Comparison of ENCODE assay signal across 8 mouse cellular contexts in genomic region chr2:31469931-31470682, GRCm38 (mm10). TPM values are rescaled to one million over a fixed set of nuclear protein-coding genes. Genes with fewer than 3 reads are reported as not detected.
DNase-seq lines count a peak whose midpoint lies in the region; ATAC-seq and TF ChIP-seq lines count a peak whose summit lies in the region.

Ass1 (plus strand) TSS chr2:31470207.

- no peaks in the 10 kb centered on the region for H3K36me3 ChIP-seq in forebrain, embryonic 12.5 days (replicated peaks)
- H3K36me3 ChIP-seq in heart, postnatal 0 days (replicated peaks; ENCODE audit: control insufficient read depth, insufficient read depth, low read length): no peaks in the 10 kb centered on the region
- no peaks in the 10 kb centered on the region for H3K36me3 ChIP-seq in liver, embryonic 16.5 days (ENCODE audit: control insufficient read depth, insufficient read depth)
- H3K36me3 ChIP-seq in neural tube, embryonic 13.5 days: no peaks in the 10 kb centered on the region

- H3K27ac ChIP-seq in brown adipose tissue, adult 24 weeks (replicated peaks; ENCODE audit: low read depth, low read length): peak within 1 kb of the TSS; percentile 19
- H3K27ac ChIP-seq in forebrain, embryonic 12.5 days: no peak within 1 kb of the TSS
- no peak within 1 kb of the TSS for H3K27ac ChIP-seq in heart, postnatal 0 days (ENCODE audit: low read depth)
- peak within 1 kb of the TSS; percentile 63 for H3K27ac ChIP-seq in liver, embryonic 16.5 days (ENCODE audit: low read length)
- no peak within 1 kb of the TSS for H3K27ac ChIP-seq in neural tube, embryonic 13.5 days (replicated peaks)

- H3K4me1 ChIP-seq in brown adipose tissue, adult 24 weeks (ENCODE audit: control insufficient read depth, insufficient read depth, insufficient read length, low read length): no peaks in the 10 kb centered on the region
- peaks cover 23% of the 10 kb centered on the region for H3K4me1 ChIP-seq in forebrain, embryonic 12.5 days
- no peaks in the 10 kb centered on the region for H3K4me1 ChIP-seq in heart, postnatal 0 days (ENCODE audit: control insufficient read depth, insufficient read depth)
- peaks cover under 1% of the 10 kb centered on the region for H3K4me1 ChIP-seq in liver, embryonic 16.5 days (ENCODE audit: control insufficient read depth, low read depth, low read length)
- H3K4me1 ChIP-seq in neural tube, embryonic 13.5 days (replicated peaks): peaks cover 14% of the 10 kb centered on the region

- DNase-seq in CD8-positive naive resting alpha-beta T cell, adult 2 months (ENCODE audit: low read depth in 2 of 2, low spot score in 2 of 2): peak; percentile 78 to 86
- DNase-seq in heart, postnatal 0 days (ENCODE audit: low spot score): peak; percentile 25
- DNase-seq in kidney, postnatal 36 days: peak; percentile 92 to 94
- DNase-seq in testis, postnatal 10 days (ENCODE audit: low spot score): peak; percentile 90

- H3K4me3 ChIP-seq in brown adipose tissue, adult 24 weeks (ENCODE audit: insufficient read depth, low read depth, low read length): peak within 1 kb of the TSS; percentile 54
- H3K4me3 ChIP-seq in forebrain, embryonic 12.5 days (replicated peaks): peak within 1 kb of the TSS; percentile 46
- H3K4me3 ChIP-seq in heart, postnatal 0 days (ENCODE audit: low read depth, low read length): peak within 1 kb of the TSS; percentile 48
- H3K4me3 ChIP-seq in liver, embryonic 16.5 days (ENCODE audit: low read depth, low read length): peak within 1 kb of the TSS; percentile 63
- H3K4me3 ChIP-seq in neural tube, embryonic 13.5 days: peak within 1 kb of the TSS; percentile 42

- peak within 1 kb of the TSS; percentile 50; the same call in 1 of the 2 replicates for H3K9ac ChIP-seq in forebrain, embryonic 12.5 days
- peak within 1 kb of the TSS; percentile 39; the same call in 1 of the 2 replicates for H3K9ac ChIP-seq in heart, postnatal 0 days (replicated peaks; ENCODE audit: low read depth, low read length)
- H3K9ac ChIP-seq in liver, embryonic 16.5 days (ENCODE audit: low read depth, low read length): peak within 1 kb of the TSS; percentile 61
- peak within 1 kb of the TSS; percentile 65 for H3K9ac ChIP-seq in neural tube, embryonic 13.5 days

- ATAC-seq in forebrain, embryonic 12.5 days (ENCODE audit: low FRiP score): peak; percentile 33; the same call in 1 of the 2 replicates
- ATAC-seq in heart, postnatal 0 days (ENCODE audit: insufficient read depth, low read depth): peak; percentile 82
- ATAC-seq in liver, embryonic 16.5 days (ENCODE audit: low read depth): peak; percentile 86
- peak; percentile 51; the same call in 1 of the 2 replicates for ATAC-seq in neural tube, embryonic 13.5 days (ENCODE audit: low read depth)

- no peak for TF ChIP-seq EP300 in heart, postnatal 0 days (IDR thresholded peaks at IDR 0.05; ENCODE audit: low read depth)

- peak within 1 kb of the TSS; percentile 89 for H3K4me2 ChIP-seq in forebrain, embryonic 12.5 days
- peak within 1 kb of the TSS; percentile 82 for H3K4me2 ChIP-seq in heart, postnatal 0 days (ENCODE audit: low read depth, low read length)
- H3K4me2 ChIP-seq in liver, embryonic 16.5 days (ENCODE audit: low read depth, low read length): peak within 1 kb of the TSS; percentile 65
- peak within 1 kb of the TSS; percentile 84 for H3K4me2 ChIP-seq in neural tube, embryonic 13.5 days

- WGBS in forebrain, embryonic 12.5 days: under 1% methylated on average over 48 of the region's 49 CpGs
- WGBS in heart, postnatal 0 days: under 1% methylated on average over 43 of the region's 49 CpGs
- WGBS in liver, embryonic 16.5 days (ENCODE audit: insufficient replicate concordance): 1% methylated on average over 49 of the region's 49 CpGs
- under 1% methylated on average over 40 of the region's 49 CpGs for WGBS in neural tube, embryonic 13.5 days

- 0 out of 2 replicates have a peak, but pooled peaks have one; percentile 13 for TF ChIP-seq CTCF in heart, postnatal 0 days (IDR thresholded peaks at IDR 0.05; ENCODE audit: low read depth)

- peaks cover 55% of the 10 kb centered on the region for H3K27me3 ChIP-seq in forebrain, embryonic 12.5 days
- H3K27me3 ChIP-seq in heart, postnatal 0 days (ENCODE audit: control insufficient read depth, insufficient read depth, low read length): peaks cover 37% of the 10 kb centered on the region
- H3K27me3 ChIP-seq in liver, embryonic 16.5 days (ENCODE audit: control insufficient read depth, insufficient read depth, low read depth, low read length): peaks cover 4% of the 10 kb centered on the region; the same call in 1 of the 2 replicates
- peaks cover 63% of the 10 kb centered on the region for H3K27me3 ChIP-seq in neural tube, embryonic 13.5 days

- H3K9me3 ChIP-seq in forebrain, embryonic 12.5 days: no peaks in the 10 kb centered on the region
- no peaks in the 10 kb centered on the region for H3K9me3 ChIP-seq in heart, postnatal 0 days (replicated peaks; ENCODE audit: control insufficient read depth, low read length)
- no peaks in the 10 kb centered on the region for H3K9me3 ChIP-seq in liver, embryonic 16.5 days (replicated peaks; ENCODE audit: control insufficient read depth, low read length)
- H3K9me3 ChIP-seq in neural tube, embryonic 13.5 days: no peaks in the 10 kb centered on the region

RNA-seq across cellular contexts. Expression of gene Ass1, which starts in this region (rescaled TPM):
- 2.5 and 5.3 TPM in 2 replicates for polyA plus RNA-seq in brown adipose tissue, adult 24 weeks (2012; ENCODE audit: insufficient read depth, insufficient read length, missing spikeins)
- 4.0 and 4.9 TPM in 2 replicates for polyA plus RNA-seq in forebrain, embryonic 12.5 days (2016; fragmentation: Nextera tagmentation; extraction: Ambion mirVana)
- total RNA-seq in heart, postnatal 0 days (2014; rRNA removed; ENCODE audit: low replicate concordance): 8.2 and 16.8 TPM in 2 replicates
- 4.3 and 4.9 TPM in 2 replicates for polyA plus RNA-seq in heart, postnatal 0 days (2015; fragmentation: Nextera tagmentation; extraction: Ambion mirVana)
- polyA plus RNA-seq in liver, embryonic 16.5 days (2015; fragmentation: Nextera tagmentation; extraction: Ambion mirVana): 399 and 480 TPM in 2 replicates
- 12.5 and 14.8 TPM in 2 replicates for polyA plus RNA-seq in neural tube, embryonic 13.5 days (2015; fragmentation: Nextera tagmentation; extraction: Ambion mirVana)

Comparison
In these comparisons a context has a peak if more than half of its experiments do, and no peak if none do; other contexts are left out.
1. RNA of gene Ass1 (polyA plus RNA-seq): 399 to 480 TPM in liver, embryonic 16.5 days; 12.5 to 14.8 TPM in neural tube, embryonic 13.5 days, 2.5 to 5.3 TPM in brown adipose tissue, adult 24 weeks, 4.0 to 4.9 TPM in forebrain, embryonic 12.5 days and 4.3 to 4.9 TPM in heart, postnatal 0 days; every median in the first group is over 10 times any median in the second.
2. DNase-seq: peak in every context shown above with its lines; median percentile 93 in kidney, postnatal 36 days; 90 in testis, postnatal 10 days; 82 in CD8-positive naive resting alpha-beta T cell, adult 2 months; 25 in heart, postnatal 0 days.
3. H3K27ac ChIP-seq: peak in brown adipose tissue, adult 24 weeks (single experiment) and liver, embryonic 16.5 days (single experiment); none in forebrain, embryonic 12.5 days (single experiment), heart, postnatal 0 days (single experiment) and neural tube, embryonic 13.5 days (single experiment).
4. ATAC-seq: peak in every context shown above with its lines; median percentile 86 in liver, embryonic 16.5 days; 82 in heart, postnatal 0 days; 51 in neural tube, embryonic 13.5 days; 33 in forebrain, embryonic 12.5 days.
5. Peak in every context shown above with its lines, with median percentiles within 50 percentile points of each other: H3K4me3 ChIP-seq, H3K4me2 ChIP-seq and H3K9ac ChIP-seq.